Mouse (Mus musculus) cortical plate, adult 2 months (tissue): ENCODE results near the gene Epb41l4b.

Experiments
- CTCF ChIP-seq: fragments of 200-500 bp; IDR thresholded peaks from 2 replicates; pipeline ENCODE4 v1.5.1; 2011; ENCODE audit warnings: mild to moderate bottlenecking, control low read depth, low read length; ENCODE audit not compliant: insufficient read depth; ENCODE audit errors: extremely low read depth
- POLR2A ChIP-seq: fragments of 200-500 bp; IDR thresholded peaks from 2 replicates; pipeline ENCODE4 v1.6.1; 2011; ENCODE audit warnings: mild to moderate bottlenecking, low read length, control low read depth; ENCODE audit not compliant: insufficient read depth; ENCODE audit errors: extremely low read depth

DNA sequence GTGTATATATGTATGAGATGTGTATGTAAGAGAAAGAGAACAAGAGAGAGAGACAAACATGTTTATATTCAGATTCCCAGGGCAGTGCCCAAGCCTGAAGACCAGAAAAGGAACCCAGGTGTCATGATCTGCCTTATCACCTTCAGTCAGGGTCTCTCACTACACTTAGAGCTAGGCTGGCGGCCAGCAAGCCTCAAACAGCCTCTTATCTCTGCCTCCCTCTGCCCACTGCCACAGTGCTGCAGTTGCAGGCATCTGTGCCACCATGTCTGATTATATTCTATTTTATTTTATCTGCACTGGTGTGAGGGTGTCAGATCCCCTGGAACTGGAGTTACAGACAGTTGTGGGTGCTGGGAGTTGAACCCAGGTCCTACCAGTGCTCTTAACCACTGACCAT, 25.0 kb upstream of the Epb41l4b start:
- TF ChIP-seq CTCF (no peak), POLR2A (no peak)
